Mouse (Mus musculus): ENCODE results near the gene Pgpep1l.

The Pgpep1l gene

DNA sequence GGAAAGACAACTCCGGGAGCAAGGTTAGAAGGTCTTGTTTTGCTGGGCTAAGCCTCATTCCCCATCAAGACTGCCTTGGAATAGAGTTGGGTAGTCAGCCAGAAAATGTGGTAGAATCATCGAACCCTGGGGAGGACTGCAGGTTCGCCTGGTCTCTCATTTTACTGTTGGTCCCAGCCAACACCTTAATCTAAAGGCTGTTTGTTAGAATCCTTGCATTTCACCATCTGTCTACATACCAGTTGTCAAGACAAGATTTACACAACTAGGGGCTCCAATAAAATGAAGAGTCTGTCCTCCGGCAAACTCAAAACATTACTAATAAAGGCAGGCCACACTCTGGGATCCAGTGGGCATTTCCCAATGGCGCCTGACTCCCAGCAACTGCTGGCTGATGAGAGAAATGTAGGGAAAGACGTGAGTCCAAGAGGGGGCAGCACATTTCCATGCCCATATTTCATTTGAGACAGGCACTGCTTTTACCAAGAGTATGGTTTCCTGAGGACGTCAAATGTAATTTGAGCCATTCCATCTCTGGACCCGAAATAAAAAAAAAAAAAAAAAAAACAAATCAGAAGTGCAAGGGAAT is 1.3 kb downstream of the Pgpep1l start:
- DNase-seq (ENCODE audit: low read depth, low spot score): no peak

DNA sequence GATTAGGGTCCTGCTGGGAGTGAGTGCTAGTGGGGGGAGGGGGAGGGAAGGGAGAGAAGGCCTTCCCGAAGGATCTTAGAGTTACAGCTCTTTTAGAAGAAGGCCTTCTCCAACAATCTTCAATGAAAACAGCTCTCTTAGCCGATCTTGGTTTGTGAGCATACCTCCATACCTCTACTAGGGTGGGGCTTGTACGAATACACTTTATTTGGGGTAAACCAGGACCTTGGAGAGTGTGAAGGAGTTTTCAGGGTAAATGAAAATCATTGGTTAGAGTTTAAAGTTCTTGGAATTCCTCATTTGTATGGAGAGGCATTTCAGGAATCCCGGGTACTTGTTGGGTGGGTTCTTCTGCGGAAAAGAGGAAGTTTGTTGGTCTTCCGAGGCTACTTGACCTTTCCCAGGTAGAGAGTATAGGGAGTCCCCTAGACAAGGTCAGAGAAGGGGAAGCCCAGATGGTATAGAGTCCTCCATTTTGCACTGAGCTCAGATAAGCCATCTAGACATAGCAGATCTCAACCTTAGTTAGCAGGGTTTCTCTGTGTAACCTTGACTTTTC is 4.4 kb downstream of the Pgpep1l start:
- DNase-seq (ENCODE audit: low read depth, low spot score): no peak

DNA sequence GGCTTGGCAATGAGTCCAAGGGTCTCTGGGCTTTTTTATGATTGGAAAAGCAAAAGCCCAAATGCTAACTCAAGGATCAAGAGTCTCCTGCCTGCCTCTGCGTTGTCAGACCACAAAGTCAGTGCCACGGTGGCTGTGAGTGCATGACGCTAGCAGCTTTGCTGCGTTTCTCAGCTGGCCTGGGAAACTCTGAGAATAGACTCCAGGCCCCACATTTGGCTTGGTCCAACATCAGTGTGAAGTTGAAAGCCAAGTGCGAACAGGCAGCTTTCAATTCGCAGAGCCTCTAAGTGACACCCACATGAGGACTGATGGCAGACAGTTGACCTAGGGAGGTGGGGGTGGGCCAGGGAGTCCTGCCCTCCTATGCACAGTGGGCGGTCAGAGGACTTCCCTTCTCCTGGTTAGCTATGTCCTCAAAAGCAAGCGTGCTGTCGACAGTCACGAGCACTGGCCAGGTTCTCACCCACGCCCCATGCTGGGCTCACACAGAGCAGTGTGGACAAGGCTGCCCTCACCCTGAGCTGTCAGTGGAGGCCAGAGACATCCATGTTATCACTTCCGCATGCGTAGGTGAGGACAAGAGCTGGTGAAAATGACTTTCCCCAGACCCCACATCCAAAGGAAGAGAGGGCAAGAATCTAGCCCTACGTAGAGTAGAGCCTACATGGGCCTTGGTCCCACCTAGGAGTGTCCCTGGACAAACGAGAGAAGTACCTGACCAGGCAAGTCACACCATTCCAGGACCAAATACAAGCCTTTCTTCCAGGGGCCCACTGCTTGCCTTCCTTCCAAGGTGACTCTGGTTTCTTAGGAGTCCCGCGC is 5.5 kb downstream of the Pgpep1l start:
- DNase-seq (ENCODE audit: low read depth, low spot score): no peak

DNA sequence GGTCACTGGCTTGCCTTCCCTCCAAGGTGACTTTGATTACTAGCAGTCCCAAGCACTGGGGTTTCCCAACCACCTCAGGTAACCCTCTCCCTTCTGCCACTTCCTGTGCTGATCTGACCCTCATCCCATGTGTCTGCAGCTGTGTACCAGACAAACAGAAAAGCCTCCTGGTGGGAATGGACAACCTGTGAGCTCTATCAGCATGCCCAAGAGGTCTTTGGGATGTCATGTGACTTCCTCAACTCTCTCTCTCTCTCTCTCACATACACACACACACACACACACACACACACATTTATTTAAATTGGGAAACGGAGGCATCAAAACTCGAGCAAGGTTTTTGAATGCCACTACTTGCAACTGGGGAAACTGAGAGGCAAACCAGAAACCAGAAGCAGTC is 6.3 kb downstream of the Pgpep1l start:
- DNase-seq (ENCODE audit: low read depth, low spot score): no peak

DNA sequence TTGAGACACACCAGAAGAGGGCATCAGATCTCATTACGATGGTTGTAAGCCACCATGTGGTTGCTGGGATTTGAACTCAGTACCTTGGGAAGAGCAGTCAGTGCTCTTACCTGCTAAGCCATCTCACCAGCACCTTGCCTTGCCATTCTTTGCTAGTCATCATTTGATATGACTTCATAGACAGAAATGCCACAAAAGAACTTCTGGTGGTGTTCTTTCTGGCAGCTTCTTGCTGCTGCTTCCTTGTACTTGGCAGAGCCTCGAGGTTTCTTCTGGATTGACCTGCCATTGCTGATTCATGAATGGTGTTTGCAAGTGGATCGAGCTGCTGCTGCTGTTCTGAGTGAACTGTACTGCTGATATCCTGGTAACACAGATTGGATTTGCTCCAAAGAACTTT is 13.1 kb downstream of the Pgpep1l start:
- DNase-seq (ENCODE audit: low read depth, low spot score): no peak

DNA sequence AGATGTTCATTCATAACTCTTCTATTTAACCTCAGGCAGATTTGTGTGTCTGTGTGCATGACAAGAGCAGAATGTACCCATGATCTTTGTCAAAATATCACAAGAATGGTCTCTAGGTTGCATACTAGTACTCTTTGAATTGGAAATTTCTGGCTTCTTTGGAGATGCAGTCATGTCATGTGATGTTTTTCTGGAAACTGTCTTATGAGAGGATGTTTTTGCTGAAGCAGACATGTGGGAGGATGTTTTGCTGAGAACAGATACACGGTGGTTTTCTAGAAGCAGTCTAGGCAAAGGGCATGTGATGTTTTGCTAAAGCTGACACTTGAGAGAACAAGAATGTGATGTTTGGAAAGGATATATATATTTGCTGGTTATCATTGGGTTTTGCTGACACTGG is 13.6 kb downstream of the Pgpep1l start:
- DNase-seq (ENCODE audit: low read depth, low spot score): no peak

DNA sequence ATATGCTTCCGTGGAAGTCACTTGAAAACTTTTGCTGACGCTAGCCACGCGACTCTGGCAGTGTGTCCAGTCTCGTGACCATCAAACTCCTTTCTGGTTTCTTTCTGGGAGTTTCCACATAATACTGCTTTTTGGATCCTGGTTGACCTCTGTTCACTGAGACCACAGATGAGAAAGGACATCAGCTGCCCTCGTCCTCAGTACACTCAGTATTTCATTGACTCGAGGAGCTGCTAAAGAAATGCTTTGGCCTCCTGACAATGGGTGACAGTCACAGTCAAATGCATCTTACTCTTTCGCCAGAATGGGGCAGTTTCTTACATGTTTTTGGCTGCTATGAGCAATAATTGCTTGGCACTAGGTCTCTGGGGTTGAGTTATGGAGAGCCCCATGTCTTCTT is 17.8 kb downstream of the Pgpep1l start:
- no peak for DNase-seq (ENCODE audit: low read depth, low spot score)

DNA sequence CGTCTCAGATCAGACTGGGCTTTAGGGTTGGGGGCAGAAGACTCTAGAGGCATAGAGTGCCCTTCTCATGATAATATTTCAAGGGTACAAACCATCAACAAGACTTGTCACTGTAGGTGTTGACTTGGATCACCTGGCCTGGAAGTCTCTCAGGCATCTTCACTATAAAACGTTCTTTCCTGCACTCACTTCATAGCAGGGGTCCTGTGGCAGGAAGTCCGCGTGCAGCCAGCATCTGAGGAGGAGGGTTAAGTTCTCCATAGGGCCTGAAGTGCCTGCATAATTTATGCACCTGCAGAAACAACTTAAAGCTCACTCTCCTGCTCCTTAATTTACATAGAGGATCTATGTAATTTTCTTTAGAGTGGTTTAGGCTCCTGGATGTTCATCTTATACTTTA is 18.4 kb downstream of the Pgpep1l start:
- DNase-seq (ENCODE audit: low read depth, low spot score): no peak

DNA sequence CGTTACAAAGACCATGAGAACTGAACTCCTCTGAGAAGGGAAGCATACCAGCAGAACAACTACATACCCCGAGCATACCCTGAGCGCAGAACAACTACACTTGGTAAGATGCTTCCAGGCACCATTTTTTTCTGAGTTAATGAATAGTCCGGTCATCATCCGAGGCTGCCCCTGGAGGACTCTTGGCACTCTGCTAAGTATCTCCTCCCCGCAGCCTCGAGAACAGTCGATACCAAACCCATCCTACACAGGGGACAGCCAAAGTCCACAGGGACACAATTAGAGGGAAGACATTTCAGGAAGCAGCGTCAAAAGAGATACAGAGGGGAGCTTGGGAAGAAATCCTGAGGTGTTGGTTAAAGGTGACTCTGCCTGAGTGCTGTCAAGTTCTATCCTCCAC is 22.8 kb downstream of the Pgpep1l start:
- no peak for DNase-seq (ENCODE audit: low read depth, low spot score)

DNA sequence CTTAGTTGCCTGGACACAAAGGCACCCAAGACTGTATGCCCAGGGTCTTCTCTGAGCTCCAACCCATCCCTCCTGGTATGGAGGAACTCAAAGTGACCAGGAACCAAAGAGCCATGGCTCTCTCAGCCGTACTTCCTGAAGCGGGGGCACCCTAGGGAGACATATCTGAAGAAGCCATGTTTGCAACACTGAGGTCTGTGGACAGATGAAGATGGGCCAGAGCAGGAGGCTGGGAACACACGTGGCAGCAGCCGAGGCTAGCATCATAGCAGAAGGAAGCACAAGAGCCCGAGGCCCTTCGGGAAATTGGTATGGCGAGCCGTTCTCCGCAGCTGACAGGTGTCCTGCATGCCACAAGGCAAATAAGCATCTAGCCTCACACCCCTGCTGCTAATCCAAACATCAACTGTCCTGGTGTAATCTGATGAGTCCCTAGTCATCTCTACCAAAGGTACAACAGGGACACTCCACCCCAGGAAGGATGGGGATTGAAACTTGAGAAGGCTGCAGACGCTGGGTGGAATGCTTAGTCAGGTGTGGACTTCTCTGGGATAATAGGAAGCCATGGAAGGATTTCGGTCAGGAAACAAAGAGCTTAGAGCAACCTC is 24.7 kb downstream of the Pgpep1l start:
- no peak for DNase-seq (ENCODE audit: low read depth, low spot score)

DNA sequence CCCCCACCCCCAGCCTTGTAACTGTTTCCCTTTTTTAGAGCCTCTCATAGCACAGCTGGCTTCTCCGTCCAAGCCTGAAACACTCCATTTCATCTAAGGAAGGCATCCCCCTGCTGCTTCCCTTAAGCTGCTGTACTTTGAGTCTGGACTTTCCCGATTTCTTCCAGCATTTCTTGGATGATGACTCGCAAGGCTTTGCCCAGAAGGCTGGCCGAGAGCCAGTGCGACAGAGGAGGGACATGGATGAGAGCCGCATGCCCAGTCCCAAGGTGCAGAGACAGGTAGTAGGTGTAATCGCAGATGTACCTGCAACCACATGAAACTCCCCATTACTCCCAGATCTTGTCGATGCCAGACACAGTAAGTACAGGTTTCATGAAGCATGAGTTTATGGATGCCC is 27.2 kb downstream of the Pgpep1l start:
- no peak for DNase-seq (ENCODE audit: low read depth, low spot score)

DNA sequence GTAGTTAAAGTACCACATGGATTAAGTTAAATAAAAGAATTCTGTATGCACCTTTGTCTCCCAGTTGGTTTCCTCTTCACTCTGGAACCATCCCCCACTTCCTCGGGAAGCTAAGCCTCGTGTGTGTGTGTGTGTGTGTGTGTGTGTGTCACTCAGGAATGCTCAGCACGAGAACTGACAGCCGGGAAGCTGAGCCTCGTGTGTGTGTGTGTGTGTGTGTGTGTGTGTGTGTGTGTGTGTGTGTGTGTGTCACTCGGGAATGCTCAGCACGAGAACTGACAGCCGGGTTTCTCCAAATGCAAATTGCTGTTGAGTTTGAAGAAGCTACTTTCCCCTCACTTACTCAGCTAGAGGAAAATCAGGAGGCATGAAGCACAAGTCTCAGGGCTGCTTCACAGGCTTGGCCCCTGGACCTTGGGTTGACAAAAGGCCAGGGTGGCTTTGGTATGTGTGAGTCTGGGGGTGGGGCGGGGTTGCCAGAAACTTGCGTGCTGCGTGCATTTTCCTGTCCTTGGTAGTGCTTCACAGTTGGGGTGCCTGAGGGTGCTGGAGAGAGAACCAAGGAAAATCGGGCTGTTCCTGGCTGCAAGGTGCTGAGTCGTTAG is 30.3 kb downstream of the Pgpep1l start:
- peak; percentile 31 for DNase-seq (ENCODE audit: low read depth, low spot score)

DNA sequence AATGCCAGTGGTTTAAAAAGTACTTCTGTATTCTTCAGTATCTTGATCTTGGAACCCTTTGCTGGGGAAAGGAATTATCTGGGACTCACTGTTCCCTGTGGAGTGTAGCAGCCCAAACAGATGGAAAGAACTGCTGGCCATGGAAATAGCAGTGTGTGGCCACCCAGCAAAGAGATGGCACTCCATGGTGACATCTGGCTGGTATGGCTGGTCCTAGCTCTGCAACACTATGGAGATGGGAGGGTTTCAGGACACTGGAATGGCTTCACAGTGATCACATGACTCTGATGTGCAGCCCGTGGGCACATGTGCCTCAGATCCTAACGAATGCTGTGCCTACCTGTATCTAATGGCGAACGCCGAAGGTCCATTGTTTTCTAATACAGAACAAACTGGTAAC is 31.5 kb downstream of the Pgpep1l start:
- DNase-seq (ENCODE audit: low read depth, low spot score): no peak

DNA sequence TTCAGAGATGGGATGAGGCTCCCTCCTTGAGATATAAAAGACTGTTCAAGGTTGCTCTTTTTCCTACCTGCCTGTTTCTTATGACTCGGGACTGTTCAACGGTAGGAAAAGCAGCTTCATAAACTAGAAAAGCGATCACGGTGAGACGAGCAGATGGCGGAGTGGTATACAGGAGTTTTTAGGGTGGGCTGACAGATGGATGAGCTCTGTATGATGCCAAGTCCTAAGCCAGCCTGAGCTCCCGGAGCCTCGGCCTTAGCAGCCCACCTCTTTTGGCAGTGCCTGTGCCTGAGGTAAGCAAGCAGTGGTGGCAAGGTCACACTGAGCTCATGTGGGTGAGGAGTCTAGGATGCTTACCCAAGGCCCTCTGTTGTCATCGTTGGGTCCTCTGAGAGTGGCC is 33.2 kb downstream of the Pgpep1l start:
- DNase-seq (ENCODE audit: low read depth, low spot score): no peak

DNA sequence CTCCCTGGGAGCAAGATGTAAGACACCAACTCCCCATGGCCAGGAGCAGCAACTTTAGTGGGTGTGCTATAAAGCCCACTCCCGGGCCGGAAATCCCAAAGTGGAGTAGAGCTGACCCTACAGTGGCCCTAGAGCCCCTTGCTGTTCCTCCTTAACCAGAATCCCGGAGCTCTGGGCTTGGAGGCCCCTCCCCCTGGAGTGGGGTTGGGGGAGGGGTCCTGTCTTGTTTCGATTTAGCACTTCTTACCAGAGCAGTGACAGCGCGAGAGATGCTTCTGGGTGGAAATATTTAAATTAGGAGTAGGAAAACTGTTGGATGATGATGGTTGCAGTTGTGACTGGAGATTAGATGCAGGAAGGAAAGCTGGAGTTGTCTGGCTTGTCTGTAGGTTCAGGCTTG is 35.5 kb downstream of the Pgpep1l start:
- no peak for DNase-seq (ENCODE audit: low read depth, low spot score)

DNA sequence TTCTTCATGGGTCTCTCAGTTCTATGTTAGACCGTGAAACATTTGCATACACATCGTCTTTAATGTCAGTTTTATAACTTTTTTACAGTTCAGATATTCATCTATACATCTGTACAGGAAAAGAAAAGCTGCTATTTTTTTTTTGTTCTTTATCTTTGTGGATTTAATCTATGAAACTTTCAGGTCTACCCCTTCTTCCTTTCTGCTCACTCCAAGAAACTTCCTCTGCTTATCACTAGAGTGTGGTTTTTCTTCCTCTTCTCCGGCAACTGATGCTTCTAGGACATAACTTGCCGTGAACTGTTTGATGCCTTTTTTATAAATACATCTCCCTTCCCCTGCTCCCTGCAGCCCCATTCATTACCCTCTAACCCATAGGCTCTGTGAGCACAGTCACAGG is 36.4 kb downstream of the Pgpep1l start:
- no peak for DNase-seq (ENCODE audit: low read depth, low spot score)

DNA sequence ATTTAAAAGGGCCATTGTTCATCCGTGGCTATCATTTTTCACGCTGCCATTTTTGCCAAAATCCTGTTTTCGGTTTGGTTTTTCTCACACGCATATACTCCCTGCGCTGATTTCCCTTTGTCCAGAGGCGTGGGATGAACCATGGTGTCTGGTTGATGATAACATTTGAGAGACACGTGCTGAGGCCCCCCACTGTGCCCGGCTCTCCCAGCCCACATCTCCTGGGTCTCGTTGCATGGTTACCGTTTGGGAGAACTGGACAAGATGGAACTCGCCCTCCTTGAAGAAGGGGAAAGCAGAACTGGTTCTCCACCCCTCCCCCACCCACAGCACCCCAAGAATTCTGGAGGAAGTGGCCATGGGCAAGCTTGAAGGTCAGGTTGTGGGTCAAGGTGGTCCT is 37.0 kb downstream of the Pgpep1l start:
- DNase-seq (ENCODE audit: low read depth, low spot score): no peak

DNA sequence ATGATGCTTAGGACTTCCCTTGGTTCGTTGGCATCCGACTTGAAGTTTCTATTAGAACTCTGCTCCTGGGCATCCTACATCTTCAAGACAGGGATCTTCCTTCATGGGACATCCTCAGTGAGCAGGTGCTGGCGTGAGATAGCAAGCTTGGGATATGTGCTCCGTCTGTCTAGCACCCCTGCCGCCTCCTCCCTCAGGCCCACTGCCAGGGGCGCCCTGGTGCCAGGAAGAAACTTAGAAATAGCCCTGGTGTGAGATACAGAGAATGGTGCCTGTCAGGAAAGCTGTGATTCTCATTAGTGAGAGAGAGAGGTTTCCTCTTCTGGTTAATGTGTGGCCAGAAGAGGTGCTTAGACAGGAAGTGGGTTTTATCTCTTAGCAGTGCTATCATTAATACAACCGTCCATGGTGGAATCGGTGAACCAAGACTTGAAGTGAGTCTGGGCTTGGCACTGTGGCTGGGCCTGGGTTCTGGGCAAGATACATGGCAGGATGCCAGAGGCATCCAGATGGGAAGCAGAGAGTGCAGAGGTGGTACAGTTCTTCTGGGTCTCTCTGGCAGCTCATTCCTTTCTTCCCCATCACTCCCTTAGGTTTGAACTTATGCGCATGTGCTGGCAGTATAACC is 38.5 kb downstream of the Pgpep1l start:
- DNase-seq (ENCODE audit: low read depth, low spot score): no peak

DNA sequence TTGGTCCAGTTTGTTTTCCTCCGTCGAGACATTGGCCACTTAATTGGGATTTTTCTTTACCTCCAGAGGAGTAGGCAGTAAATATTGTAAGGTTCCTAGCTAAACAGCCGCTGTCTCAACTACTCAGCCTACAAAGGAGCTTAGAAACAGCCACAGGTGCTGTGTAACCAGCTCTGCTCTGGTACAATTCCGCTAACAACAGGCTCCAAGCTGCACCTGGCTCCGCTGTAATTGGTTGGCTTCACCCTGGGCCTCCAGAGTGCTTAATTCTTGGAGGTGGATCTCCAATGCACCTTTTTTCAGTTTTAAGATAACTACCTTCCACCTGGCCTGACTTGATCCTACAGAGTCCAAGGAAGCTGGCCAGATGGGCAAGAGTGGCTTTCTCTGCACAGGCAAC is 40.0 kb downstream of the Pgpep1l start:
- DNase-seq (ENCODE audit: low read depth, low spot score): no peak

DNA sequence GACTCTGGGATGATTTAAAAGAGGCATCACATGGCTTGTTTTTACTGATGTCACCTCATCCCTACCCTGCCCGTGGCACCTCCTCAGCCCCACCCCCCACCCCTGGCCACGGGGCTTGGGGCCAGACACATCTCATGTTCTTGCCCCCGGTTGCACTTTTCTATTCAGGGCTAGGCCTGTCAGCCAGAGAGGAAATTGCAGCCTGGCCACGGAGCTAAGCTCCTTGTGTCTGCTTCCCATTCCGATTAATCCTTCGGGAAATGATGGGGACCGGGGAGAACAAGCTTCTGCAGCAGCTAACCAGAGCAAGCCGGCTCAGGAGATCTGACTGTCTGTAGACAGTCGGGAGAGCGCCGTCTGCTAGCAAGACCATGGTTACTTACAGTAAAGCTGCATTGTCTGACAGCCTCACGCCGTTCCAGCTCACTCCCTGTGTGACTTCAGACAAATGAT is 40.7 kb downstream of the Pgpep1l start:
- DNase-seq (ENCODE audit: low read depth, low spot score): peak; percentile 51

DNA sequence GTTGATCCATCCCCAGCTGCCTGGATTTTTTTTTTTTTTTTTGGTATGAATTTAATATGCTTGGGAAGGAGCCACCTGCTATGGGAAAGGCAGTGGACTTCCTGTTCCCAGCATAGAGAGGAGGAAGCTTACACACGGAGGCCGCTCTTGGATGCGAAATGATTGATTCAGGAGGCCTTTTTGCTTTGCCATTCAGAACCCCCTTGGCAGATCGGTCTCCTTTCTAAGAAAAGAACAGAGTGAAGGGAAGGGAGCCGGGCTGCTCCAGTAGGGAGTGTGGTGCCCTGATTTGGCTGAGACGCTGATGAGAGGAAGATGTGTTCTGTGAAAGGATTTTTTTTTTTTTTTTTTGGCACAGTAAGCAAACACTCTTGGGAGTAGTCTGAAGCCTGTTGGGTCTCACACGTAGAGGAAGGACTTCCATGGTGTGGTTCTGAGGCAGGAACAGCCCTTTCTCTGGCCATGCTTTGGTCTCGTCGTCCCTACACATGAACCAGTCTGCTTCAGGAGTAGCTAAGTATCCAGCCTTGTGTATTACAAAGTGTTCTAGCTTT is 42.3 kb downstream of the Pgpep1l start:
- DNase-seq (ENCODE audit: low read depth, low spot score): no peak

DNA sequence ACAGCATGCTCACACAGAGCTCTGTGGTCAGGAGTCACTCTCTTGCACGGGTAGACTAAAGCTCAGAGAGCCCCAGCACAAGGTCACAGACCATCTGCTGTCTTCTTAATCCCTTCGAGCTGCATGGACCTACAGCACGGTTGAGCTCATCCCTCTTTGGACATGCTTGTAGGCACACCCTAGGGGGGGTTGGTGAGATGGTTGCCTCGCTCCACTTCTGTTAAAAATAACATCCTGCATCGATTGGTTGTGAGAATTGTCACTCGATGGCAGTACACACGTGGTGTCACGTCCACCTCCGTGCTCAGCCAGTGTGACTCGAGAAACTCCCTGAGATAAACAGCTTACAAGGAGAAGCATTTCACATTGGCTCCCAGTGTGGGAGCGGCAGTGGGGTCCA is 45.2 kb downstream of the Pgpep1l start:
- peak; percentile 35 for DNase-seq (ENCODE audit: low read depth, low spot score)
